Mouse (Mus musculus): ENCODE results near the gene Pkp4. TPM values are rescaled to one million over a fixed set of nuclear protein-coding genes. Genes with fewer than 3 reads are reported as not detected.

Gene Pkp4
- total and polyA plus RNA-seq, 3 experiments = not detected

GRCm38 (mm10) chr2:59271835-59272234 lies 111.2 kb downstream of the Pkp4 start:
- no peak overlapping the region for H3K27ac ChIP-seq (ENCODE audit: control insufficient read depth, low read depth, low read length)
- DNase-seq (ENCODE audit: low read depth, low spot score) = no peak
- H3K27me3 ChIP-seq (ENCODE audit: control insufficient read depth in 1 of 2, insufficient read depth in 2 of 2, low read length in 2 of 2) = no peaks in the 10 kb centered on the region
- no peaks in the 10 kb centered on the region for H3K79me2 ChIP-seq (ENCODE audit: control insufficient read depth, insufficient read depth, low read length, poor library complexity)
- no peak overlapping the region for H3K4me3 ChIP-seq (ENCODE audit: control insufficient read depth in 1 of 2, insufficient read depth in 1 of 2, low read depth in 2 of 2, low read length in 2 of 2)
- no peaks in the 10 kb centered on the region for H3K36me3 ChIP-seq (ENCODE audit: control insufficient read depth in 1 of 2, insufficient read depth in 2 of 2, low read length in 2 of 2)
- no peaks in the 10 kb centered on the region for H3K4me1 ChIP-seq (ENCODE audit: control insufficient read depth in 1 of 2, insufficient read depth in 2 of 2, low read length in 2 of 2)
- no peak overlapping the region for H3K9ac ChIP-seq (ENCODE audit: control insufficient read depth, low read depth, low read length, poor library complexity, severe bottlenecking)
- TF ChIP-seq POLR2A (IDR thresholded peaks at IDR 0.05; ENCODE audit: control insufficient read depth in 1 of 2, insufficient read depth in 1 of 2, low read depth in 1 of 2, low read length in 2 of 2, poor library complexity in 1 of 2) (no peak), ZMIZ1 (IDR thresholded peaks at IDR 0.05; ENCODE audit: low read depth, low read length) (no peak), ZNF384 (IDR thresholded peaks at IDR 0.05; ENCODE audit: low read depth, low read length) (no peak), GABPA (IDR thresholded peaks at IDR 0.05; ENCODE audit: low read depth, low read length) (no peak), ZKSCAN1 (IDR thresholded peaks at IDR 0.05; ENCODE audit: low read depth, low read length) (no peak), RAD21 (IDR thresholded peaks at IDR 0.05; ENCODE audit: low read depth, low read length) (no peak), NELFE (IDR thresholded peaks at IDR 0.05; ENCODE audit: low read depth, low read length) (no peak), SIN3A (IDR thresholded peaks at IDR 0.05; ENCODE audit: low read length) (no peak), MXI1 (IDR thresholded peaks at IDR 0.05; ENCODE audit: low read depth, low read length) (no peak)
- no peaks in the 10 kb centered on the region for H3K9me3 ChIP-seq (replicated peaks; ENCODE audit: insufficient read depth, low read length)

- Histone ChIP-seq H3K4me1 (ENCODE audit: control insufficient read depth in 1 of 2, insufficient read depth in 2 of 2, low read length in 2 of 2) (no peaks in the 10 kb centered on the region), H3K36me3 (ENCODE audit: control insufficient read depth in 1 of 2, insufficient read depth in 2 of 2, low read length in 2 of 2) (no peaks in the 10 kb centered on the region), H3K27ac (ENCODE audit: control insufficient read depth, low read depth, low read length) (no peak overlapping the region), H3K79me2 (ENCODE audit: control insufficient read depth, insufficient read depth, low read length, poor library complexity) (no peaks in the 10 kb centered on the region), H3K27me3 (ENCODE audit: control insufficient read depth in 1 of 2, insufficient read depth in 2 of 2, low read length in 2 of 2) (no peaks in the 10 kb centered on the region), H3K9ac (ENCODE audit: control insufficient read depth, low read depth, low read length, poor library complexity, severe bottlenecking) (no peak overlapping the region), H3K9me3 (replicated peaks; ENCODE audit: insufficient read depth, low read length) (no peaks in the 10 kb centered on the region), H3K4me3 (ENCODE audit: control insufficient read depth in 1 of 2, insufficient read depth in 1 of 2, low read depth in 2 of 2, low read length in 2 of 2) (no peak overlapping the region)
- TF ChIP-seq KAT2A (conservative IDR thresholded peaks at IDR 0.05; ENCODE audit: low read depth, low read length) = no peak
- TF ChIP-seq USF2 (IDR thresholded peaks at IDR 0.05; ENCODE audit: borderline replicate concordance in 1 of 2, insufficient read depth in 1 of 2, low read depth in 1 of 2, low read length in 2 of 2) = no peak
- no peak for TF ChIP-seq CHD1 (IDR thresholded peaks at IDR 0.05; ENCODE audit: low read depth, low read length)
- TF ChIP-seq ZC3H11A (IDR thresholded peaks at IDR 0.05; ENCODE audit: low read depth, low read length) = no peak
- no peak for TF ChIP-seq SMC3 (IDR thresholded peaks at IDR 0.05; ENCODE audit: low read depth, low read length)
- TF ChIP-seq RCOR1 (IDR thresholded peaks at IDR 0.05; ENCODE audit: low read depth, low read length) = no peak
- no peak for DNase-seq (ENCODE audit: low read depth, low spot score)
These were observed 112.1 kb downstream of the Pkp4 start for GRCm38 (mm10) chr2:59272713-59273112.

GRCm38 (mm10) chr2:59280914-59281562 lies 120.4 kb downstream of the Pkp4 start:
- H3K4me1 ChIP-seq (ENCODE audit: control insufficient read depth in 1 of 2, insufficient read depth in 2 of 2, low read length in 2 of 2) = no peaks in the 10 kb centered on the region
- H3K79me2 ChIP-seq (ENCODE audit: control insufficient read depth, insufficient read depth, low read length, poor library complexity) = no peaks in the 10 kb centered on the region
- H3K4me3 ChIP-seq (ENCODE audit: control insufficient read depth in 1 of 2, insufficient read depth in 1 of 2, low read depth in 2 of 2, low read length in 2 of 2) = no peak overlapping the region
- DNase-seq (ENCODE audit: low read depth, low spot score) = no peak
- no peaks in the 10 kb centered on the region for H3K36me3 ChIP-seq (ENCODE audit: control insufficient read depth in 1 of 2, insufficient read depth in 2 of 2, low read length in 2 of 2)
- TF ChIP-seq POLR2AphosphoS2 (IDR thresholded peaks at IDR 0.05; ENCODE audit: low read length) (no peak), MYC (IDR thresholded peaks at IDR 0.05; ENCODE audit: low read depth, low read length) (no peak), TCF12 (IDR thresholded peaks at IDR 0.05; ENCODE audit: low read depth, low read length) (no peak), TAL1 (IDR thresholded peaks at IDR 0.05; ENCODE audit: low read length) (no peak), ZC3H11A (IDR thresholded peaks at IDR 0.05; ENCODE audit: low read depth, low read length) (no peak), CTCF (IDR thresholded peaks at IDR 0.05 in 2 of 3, conservative IDR thresholded peaks at IDR 0.05 in 1 of 3; ENCODE audit: control insufficient read depth in 1 of 3, insufficient read depth in 1 of 3, low read depth in 2 of 3, low read length in 3 of 3, poor library complexity in 1 of 3, severe bottlenecking in 1 of 3) (no peak), SMC3 (IDR thresholded peaks at IDR 0.05; ENCODE audit: low read depth, low read length) (no peak), NELFE (IDR thresholded peaks at IDR 0.05; ENCODE audit: low read depth, low read length) (no peak), KAT2A (conservative IDR thresholded peaks at IDR 0.05; ENCODE audit: low read depth, low read length) (no peak), E2F4 (IDR thresholded peaks at IDR 0.05; ENCODE audit: borderline replicate concordance, low read depth, low read length) (no peak)
- H3K27ac ChIP-seq (ENCODE audit: control insufficient read depth, low read depth, low read length) = no peak overlapping the region
- no peaks in the 10 kb centered on the region for H3K27me3 ChIP-seq (ENCODE audit: control insufficient read depth in 1 of 2, insufficient read depth in 2 of 2, low read length in 2 of 2)
- H3K9ac ChIP-seq (ENCODE audit: control insufficient read depth, low read depth, low read length, poor library complexity, severe bottlenecking) = no peak overlapping the region
- no peaks in the 10 kb centered on the region for H3K9me3 ChIP-seq (replicated peaks; ENCODE audit: insufficient read depth, low read length)
